Mouse (Mus musculus) forebrain, embryonic 12.5 days (tissue): ENCODE results near the gene Pcbp2. TPM values are rescaled to one million over a fixed set of nuclear protein-coding genes. Genes with fewer than 3 reads are reported as not detected.
A peak's percentile ranks its signal among the peaks of the same experiment; 100 is the strongest.

Experiments used
- ATAC-seq: fragments of 200-750 bp; cut with Nextera tagmentation; 2 replicates; pipeline ENCODE4 v1.8.0; 2017; ENCODE audit warnings: moderate TSS enrichment; ENCODE audit not compliant: low FRiP score
- H3K27ac ChIP-seq: fragments of 300-500 bp; sonication (generic); 2 replicates; pipeline ENCODE4 v1.5.1; 2016; ENCODE audit warnings: mild to moderate bottlenecking
- H3K27me3 ChIP-seq: fragments of 300-500 bp; sonication (generic); 2 replicates; pipeline ENCODE4 v1.6.1; 2016; ENCODE audit warnings: mild to moderate bottlenecking
- H3K36me3 ChIP-seq: fragments of 300-500 bp; sonication (generic); replicated peaks from 2 replicates; pipeline ENCODE4 v1.6.1; 2016; ENCODE audit warnings: mild to moderate bottlenecking
- H3K4me1 ChIP-seq: fragments of 300-500 bp; sonication (generic); 2 replicates; pipeline ENCODE4 v1.6.1; 2016
- H3K4me2 ChIP-seq: fragments of 300-500 bp; sonication (generic); 2 replicates; pipeline ENCODE4 v1.6.1; 2016; ENCODE audit warnings: mild to moderate bottlenecking, moderate library complexity
- H3K4me3 ChIP-seq: fragments of 300-500 bp; sonication (generic); replicated peaks from 2 replicates; pipeline ENCODE4 v1.5.1; 2016; ENCODE audit warnings: mild to moderate bottlenecking
- H3K9ac ChIP-seq: fragments of 300-500 bp; sonication (generic); 2 replicates; pipeline ENCODE4 v1.6.1; 2016; ENCODE audit warnings: mild to moderate bottlenecking
- H3K9me3 ChIP-seq: fragments of 300-500 bp; sonication (generic); 2 replicates; pipeline ENCODE4 v1.6.1; 2016
- WGBS: fragments of 180-500 bp; shearing (Covaris S2); methylation state at CpG from one replicate; pipeline ENCODE4 v1.1.7; 2016; 5-methylcytosine and 5-hydroxymethylcytosine counted together
- polyA plus RNA-seq: library from polyadenylated mRNA; unstranded; fragments of >200 nt; fragmentation: Nextera tagmentation; extraction: Ambion mirVana; gene quantifications from 2 replicates; pipeline ENCODE4 v1.2.1, GENCODE M21; 2016

Gene Pcbp2
- polyA plus RNA-seq, 1 experiment from 2014 or later, result 192 TPM

- no peak overlapping the region for H3K4me3 ChIP-seq
- H3K27ac ChIP-seq, result no peak overlapping the region
- no peaks in the 10 kb centered on the region for H3K4me1 ChIP-seq
- no peak overlapping the region for H3K4me2 ChIP-seq
- no peak overlapping the region for H3K9ac ChIP-seq
- H3K36me3 ChIP-seq, result peaks cover 83% of the 10 kb centered on the region
- ATAC-seq, result no peak
- no peaks in the 10 kb centered on the region for H3K9me3 ChIP-seq
- H3K27me3 ChIP-seq, result no peaks in the 10 kb centered on the region
- WGBS, result 79% methylated on average over 9 of the region's 9 CpGs
Measured at GRCm38 (mm10) chr15:102502254-102502840, 32.0 kb downstream of the Pcbp2 start.

- ATAC-seq, result no peak
- WGBS, result 94% methylated on average over 1 of the region's 1 CpGs
- no peak within 1 kb of the TSS for H3K4me2 ChIP-seq
Measured at GRCm38 (mm10) chr15:102503447-102503846, 33.1 kb downstream of the Pcbp2 start, which contains the start of gene Gm10337. Gene Gm10337, plus strand, starts transcription at chr15:102503722.

GRCm38 (mm10) chr15:102503924-102504782, 33.8 kb downstream of the Pcbp2 start:
- no peak for ATAC-seq
- WGBS, result 90% methylated on average over 9 of the region's 9 CpGs
- Histone ChIP-seq H3K9me3 (no peaks in the 10 kb centered on the region), H3K4me3 (no peak overlapping the region), H3K27ac (no peak overlapping the region), H3K27me3 (no peaks in the 10 kb centered on the region), H3K9ac (no peak overlapping the region), H3K4me1 (peaks cover 5% of the 10 kb centered on the region; the same call in 1 of the 2 replicates), H3K4me2 (no peak overlapping the region), H3K36me3 (peaks cover 78% of the 10 kb centered on the region)

More at GRCm38 (mm10) chr15:102503447-102503846, 33.1 kb downstream of the Pcbp2 start, which contains the start of gene Gm10337:
- no peaks in the 10 kb centered on the region for H3K9me3 ChIP-seq
- H3K36me3 ChIP-seq, result peaks cover 81% of the 10 kb centered on the region
- H3K4me1 ChIP-seq, result peaks cover 2% of the 10 kb centered on the region; the same call in 1 of the 2 replicates
- H3K27me3 ChIP-seq, result no peaks in the 10 kb centered on the region
- no peak within 1 kb of the TSS for H3K4me3 ChIP-seq
- no peak within 1 kb of the TSS for H3K9ac ChIP-seq
- H3K27ac ChIP-seq, result no peak within 1 kb of the TSS

- no peak for ATAC-seq
- Histone ChIP-seq H3K4me3 (no peak overlapping the region), H3K4me1 (peaks cover 15% of the 10 kb centered on the region), H3K9me3 (no peaks in the 10 kb centered on the region), H3K27ac (0 out of 2 replicates have a peak overlapping the region, but pooled peaks have one; percentile 13), H3K36me3 (peaks cover 68% of the 10 kb centered on the region), H3K9ac (no peak overlapping the region), H3K4me2 (no peak overlapping the region; the same call in 1 of the 2 replicates), H3K27me3 (no peaks in the 10 kb centered on the region)
- WGBS, result 86% methylated on average over 12 of the region's 12 CpGs
Measured at GRCm38 (mm10) chr15:102505073-102505769, 34.9 kb downstream of the Pcbp2 start.

- no peak for ATAC-seq
- 94% methylated on average over 9 of the region's 9 CpGs for WGBS
- peaks cover 21% of the 10 kb centered on the region for H3K4me1 ChIP-seq
- no peak overlapping the region for H3K27ac ChIP-seq
- no peaks in the 10 kb centered on the region for H3K27me3 ChIP-seq
- H3K36me3 ChIP-seq, result peaks cover 61% of the 10 kb centered on the region
- H3K9me3 ChIP-seq, result no peaks in the 10 kb centered on the region
- no peak overlapping the region for H3K4me2 ChIP-seq
- no peak overlapping the region for H3K9ac ChIP-seq
- H3K4me3 ChIP-seq, result no peak overlapping the region
Measured at GRCm38 (mm10) chr15:102505770-102506463, 35.6 kb downstream of the Pcbp2 start.

GRCm38 (mm10) chr15:102506464-102506830, 36.1 kb downstream of the Pcbp2 start:
- no peaks in the 10 kb centered on the region for H3K9me3 ChIP-seq
- peaks cover 55% of the 10 kb centered on the region for H3K36me3 ChIP-seq
- H3K4me3 ChIP-seq, result no peak overlapping the region
- no peak for ATAC-seq
- H3K27ac ChIP-seq, result no peak overlapping the region
- H3K4me1 ChIP-seq, result peaks cover 26% of the 10 kb centered on the region
- 79% methylated on average over 2 of the region's 2 CpGs for WGBS
- no peak overlapping the region for H3K9ac ChIP-seq
- H3K27me3 ChIP-seq, result no peaks in the 10 kb centered on the region
- no peak overlapping the region for H3K4me2 ChIP-seq

- no peak for ATAC-seq
- WGBS, result 96% methylated on average over 1 of the region's 1 CpGs
- H3K27me3 ChIP-seq, result no peaks in the 10 kb centered on the region
- no peaks in the 10 kb centered on the region for H3K9me3 ChIP-seq
- no peak overlapping the region for H3K4me2 ChIP-seq
- peaks cover 51% of the 10 kb centered on the region for H3K36me3 ChIP-seq
- no peak overlapping the region for H3K27ac ChIP-seq
- no peak overlapping the region for H3K4me3 ChIP-seq
- peaks cover 30% of the 10 kb centered on the region for H3K4me1 ChIP-seq
- no peak overlapping the region for H3K9ac ChIP-seq
Measured at GRCm38 (mm10) chr15:102506864-102507263, 36.5 kb downstream of the Pcbp2 start.

- no peak overlapping the region for H3K9ac ChIP-seq
- peaks cover 44% of the 10 kb centered on the region for H3K36me3 ChIP-seq
- H3K27ac ChIP-seq, result no peak overlapping the region
- peaks cover 37% of the 10 kb centered on the region for H3K4me1 ChIP-seq
- H3K27me3 ChIP-seq, result no peaks in the 10 kb centered on the region
- ATAC-seq, result no peak
- H3K9me3 ChIP-seq, result no peaks in the 10 kb centered on the region
- H3K4me3 ChIP-seq, result no peak overlapping the region
- no peak overlapping the region for H3K4me2 ChIP-seq
Measured at GRCm38 (mm10) chr15:102507561-102507960, 37.2 kb downstream of the Pcbp2 start.

- no peaks in the 10 kb centered on the region for H3K27me3 ChIP-seq
- H3K36me3 ChIP-seq, result peaks cover 36% of the 10 kb centered on the region
- H3K9me3 ChIP-seq, result no peaks in the 10 kb centered on the region
- ATAC-seq, result no peak
- peaks cover 44% of the 10 kb centered on the region for H3K4me1 ChIP-seq
- H3K4me2 ChIP-seq, result no peak overlapping the region
- no peak overlapping the region for H3K4me3 ChIP-seq
- H3K27ac ChIP-seq, result no peak overlapping the region
- H3K9ac ChIP-seq, result no peak overlapping the region
- WGBS, result 90% methylated on average over 3 of the region's 3 CpGs
Measured at GRCm38 (mm10) chr15:102508336-102508735, 38.0 kb downstream of the Pcbp2 start.

GRCm38 (mm10) chr15:102510110-102510509, 39.8 kb downstream of the Pcbp2 start:
- Histone ChIP-seq H3K27me3 (no peaks in the 10 kb centered on the region), H3K4me1 (peaks cover 59% of the 10 kb centered on the region), H3K9ac (peak overlapping the region; percentile 72), H3K36me3 (peaks cover 19% of the 10 kb centered on the region), H3K9me3 (no peaks in the 10 kb centered on the region), H3K4me2 (peak overlapping the region; percentile 71), H3K27ac (peak overlapping the region; percentile 90), H3K4me3 (peak overlapping the region; percentile 59)
- 6% methylated on average over 9 of the region's 9 CpGs for WGBS
- peak; percentile 57 for ATAC-seq

- peak overlapping the region; percentile 72 for H3K9ac ChIP-seq
- peak overlapping the region; percentile 90 for H3K27ac ChIP-seq
- WGBS, result 3% methylated on average over 34 of the region's 34 CpGs
- ATAC-seq, result peak; percentile 96
- peak overlapping the region; percentile 71 for H3K4me2 ChIP-seq
- no peaks in the 10 kb centered on the region for H3K27me3 ChIP-seq
- peaks cover 66% of the 10 kb centered on the region for H3K4me1 ChIP-seq
- peak overlapping the region; percentile 59 for H3K4me3 ChIP-seq
- H3K36me3 ChIP-seq, result peaks cover 12% of the 10 kb centered on the region
- H3K9me3 ChIP-seq, result no peaks in the 10 kb centered on the region
Measured at GRCm38 (mm10) chr15:102510590-102511284, 40.4 kb downstream of the Pcbp2 start.
